Mouse (Mus musculus) olfactory bulb, adult 2 months (tissue): ENCODE results near the gene Siglec1.

Source experiments
- CTCF ChIP-seq: fragments of 200-500 bp; IDR thresholded peaks from 2 replicates; pipeline ENCODE4 v1.5.1; 2012; ENCODE audit warnings: low read depth, mild to moderate bottlenecking, low read length, moderate library complexity; ENCODE audit not compliant: insufficient read depth
- POLR2A ChIP-seq: fragments of 200-500 bp; IDR thresholded peaks from 2 replicates; pipeline ENCODE4 v1.6.1; 2012; ENCODE audit warnings: mild to moderate bottlenecking, low read depth, low read length, moderate library complexity; ENCODE audit not compliant: insufficient read depth

GRCm38 (mm10) chr2:131056191-131056590 lies 30.4 kb downstream of the Siglec1 start:
- TF ChIP-seq CTCF (peak; percentile 38; the same call in 1 of the 2 replicates), POLR2A (no peak)
